12 mouse cellular contexts compared by ENCODE assay signal in the genomic region with DNA sequence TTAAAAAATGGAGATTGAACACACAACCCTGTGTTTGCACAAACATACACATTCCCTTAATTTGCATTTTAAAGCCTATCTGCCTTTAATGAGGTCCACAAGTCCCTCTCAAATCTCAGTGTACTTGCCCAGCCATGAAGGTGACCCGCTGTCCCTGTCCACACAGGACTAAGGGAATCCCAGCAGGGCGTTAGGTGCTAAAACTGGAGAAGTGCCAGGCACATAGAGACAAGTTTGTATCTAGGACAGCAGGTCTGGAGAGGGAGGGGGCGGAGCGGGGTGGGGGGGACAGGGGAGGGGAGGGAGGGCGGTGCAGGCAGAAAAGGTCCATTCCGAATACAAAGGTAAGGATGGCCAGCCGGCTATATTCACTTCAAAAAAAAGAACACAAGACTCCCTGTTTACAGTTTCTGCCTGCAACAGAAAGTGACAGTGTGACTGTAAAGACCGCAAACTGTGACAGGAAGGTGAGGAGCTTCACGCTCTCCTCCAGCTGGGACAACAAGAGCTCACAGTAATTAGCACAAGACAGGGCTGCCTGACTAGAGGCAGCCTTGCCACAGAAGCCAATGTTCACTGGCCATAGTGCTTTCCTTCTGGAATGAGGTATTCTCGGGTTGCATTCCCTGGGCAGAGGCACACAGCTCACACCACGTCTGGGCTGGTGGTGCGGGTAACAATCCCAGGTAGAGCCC. TPM values are rescaled to one million over a fixed set of nuclear protein-coding genes. Genes with fewer than 3 reads are reported as not detected.
DNase-seq lines count a peak whose midpoint lies in the region; ATAC-seq lines count a peak whose summit lies in the region.
"Had no signal": no experiment of that assay in that cellular context is flagged by ENCODE, and none has a peak within 500 bp of the region (broad histone marks: within the 10 kb centered on the region; RNA-seq: fewer than 3 reads in every experiment).

No protein-coding gene starts in this region.

- H3K27me3 ChIP-seq in hindbrain, embryonic 16.5 days (replicated peaks; ENCODE audit: control insufficient read depth, insufficient read depth, low read length), result no peaks in the 10 kb centered on the region
- peaks cover 12% of the 10 kb centered on the region; the same call in 1 of the 2 replicates for H3K27me3 ChIP-seq in hindbrain, embryonic 13.5 days
- H3K27me3 ChIP-seq in embryonic facial prominence, embryonic 11.5 days (ENCODE audit: control insufficient read depth, insufficient read depth, low read length), result no peaks in the 10 kb centered on the region
- H3K27me3 ChIP-seq in forebrain, embryonic 16.5 days (replicated peaks; ENCODE audit: control insufficient read depth, insufficient read depth, low read length), result peaks cover 5% of the 10 kb centered on the region; the same call in 1 of the 2 replicates

- peak; percentile 37 for DNase-seq in R1 (ENCODE audit: low read depth, low spot score)
- peak; percentile 30 for DNase-seq in embryonic facial prominence, embryonic 11.5 days (ENCODE audit: low spot score)
- peak; percentile 55 for DNase-seq in kidney, adult 18-20 months
- DNase-seq in right cerebral cortex, postnatal 10 days (ENCODE audit: low spot score in 2 of 2), result no peak
- DNase-seq: cerebellum, adult 8-10 months; thymus, postnatal 14 days had no signal

- H3K4me3 ChIP-seq in hindbrain, embryonic 16.5 days (ENCODE audit: low read length), result no peak overlapping the region
- no peak overlapping the region for H3K4me3 ChIP-seq in hindbrain, embryonic 13.5 days
- no peak overlapping the region for H3K4me3 ChIP-seq in embryonic facial prominence, embryonic 11.5 days (ENCODE audit: low read depth, low read length)
- H3K4me3 ChIP-seq in forebrain, embryonic 16.5 days (replicated peaks; ENCODE audit: low read length), result no peak overlapping the region
- H3K4me3 ChIP-seq: erythroblast, embryonic 14.5 days; heart, adult 2 months had no signal

- H3K27ac ChIP-seq in hindbrain, embryonic 16.5 days (ENCODE audit: low read depth, low read length), result no peak overlapping the region
- H3K27ac ChIP-seq in hindbrain, embryonic 13.5 days, result no peak overlapping the region
- H3K27ac ChIP-seq in embryonic facial prominence, embryonic 11.5 days (replicated peaks; ENCODE audit: low read depth, low read length), result no peak overlapping the region
- H3K27ac ChIP-seq in forebrain, embryonic 16.5 days (ENCODE audit: low read length), result no peak overlapping the region
- H3K27ac ChIP-seq: heart, adult 2 months had no signal

- no peaks in the 10 kb centered on the region for H3K9me3 ChIP-seq in hindbrain, embryonic 16.5 days (ENCODE audit: control insufficient read depth, low read length)
- no peaks in the 10 kb centered on the region for H3K9me3 ChIP-seq in hindbrain, embryonic 13.5 days
- H3K9me3 ChIP-seq in embryonic facial prominence, embryonic 11.5 days (replicated peaks; ENCODE audit: control insufficient read depth, low read length), result no peaks in the 10 kb centered on the region
- no peaks in the 10 kb centered on the region for H3K9me3 ChIP-seq in forebrain, embryonic 16.5 days (ENCODE audit: control insufficient read depth, low read length)

- peaks cover 4% of the 10 kb centered on the region; the same call in 1 of the 2 replicates for H3K4me1 ChIP-seq in hindbrain, embryonic 16.5 days (ENCODE audit: control insufficient read depth, insufficient read depth, low read depth, low read length)
- H3K4me1 ChIP-seq in hindbrain, embryonic 13.5 days (replicated peaks), result peaks cover 20% of the 10 kb centered on the region
- peaks cover 5% of the 10 kb centered on the region; the same call in 1 of the 2 replicates for H3K4me1 ChIP-seq in embryonic facial prominence, embryonic 11.5 days (ENCODE audit: control insufficient read depth, insufficient read depth, low read length)
- 0 out of 2 replicates have a peak, but pooled peaks cover 7% of the 10 kb centered on the region for H3K4me1 ChIP-seq in forebrain, embryonic 16.5 days (replicated peaks; ENCODE audit: control insufficient read depth, insufficient read depth, low read length)

- no peaks in the 10 kb centered on the region for H3K36me3 ChIP-seq in hindbrain, embryonic 16.5 days (ENCODE audit: control insufficient read depth, insufficient read depth, low read length)
- H3K36me3 ChIP-seq in hindbrain, embryonic 13.5 days, result no peaks in the 10 kb centered on the region
- H3K36me3 ChIP-seq in embryonic facial prominence, embryonic 11.5 days (replicated peaks; ENCODE audit: control insufficient read depth, insufficient read depth, low read depth, low read length), result no peaks in the 10 kb centered on the region
- H3K36me3 ChIP-seq in forebrain, embryonic 16.5 days (ENCODE audit: control insufficient read depth, insufficient read depth), result no peaks in the 10 kb centered on the region

- WGBS in hindbrain, embryonic 16.5 days, result 23% methylated on average over 12 of the region's 12 CpGs
- WGBS in hindbrain, embryonic 13.5 days, result 19% methylated on average over 12 of the region's 12 CpGs
- WGBS in embryonic facial prominence, embryonic 11.5 days, result 19% methylated on average over 11 of the region's 12 CpGs
- 12% methylated on average over 12 of the region's 12 CpGs for WGBS in forebrain, embryonic 16.5 days

- H3K9ac ChIP-seq in hindbrain, embryonic 16.5 days (ENCODE audit: low read depth, low read length), result 0 out of 2 replicates have a peak overlapping the region, but pooled peaks have one; percentile 13
- H3K9ac ChIP-seq in hindbrain, embryonic 13.5 days, result no peak overlapping the region
- no peak overlapping the region; the same call in 1 of the 2 replicates for H3K9ac ChIP-seq in embryonic facial prominence, embryonic 11.5 days (replicated peaks; ENCODE audit: low read length)
- H3K9ac ChIP-seq in forebrain, embryonic 16.5 days (replicated peaks; ENCODE audit: low read depth, low read length), result no peak overlapping the region

- H3K4me2 ChIP-seq in hindbrain, embryonic 16.5 days (ENCODE audit: low read length), result no peak overlapping the region
- no peak overlapping the region for H3K4me2 ChIP-seq in hindbrain, embryonic 13.5 days
- H3K4me2 ChIP-seq in embryonic facial prominence, embryonic 11.5 days (ENCODE audit: low read depth, low read length), result no peak overlapping the region
- no peak overlapping the region for H3K4me2 ChIP-seq in forebrain, embryonic 16.5 days (ENCODE audit: low read length)

- no peak for ATAC-seq in hindbrain, embryonic 16.5 days
- no peak for ATAC-seq in hindbrain, embryonic 13.5 days (ENCODE audit: low FRiP score)
- no peak for ATAC-seq in embryonic facial prominence, embryonic 11.5 days (replicated peaks; ENCODE audit: insufficient number of reproducible peaks, low FRiP score, low TSS enrichment, low read depth)
- ATAC-seq in erythroid progenitor cell, adult 5-6 weeks (replicated peaks; ENCODE audit: low FRiP score, poor library complexity, severe bottlenecking), result no peak
- ATAC-seq in forebrain, embryonic 16.5 days, result no peak

RNA-seq across cellular contexts. Expression of a gene that starts 47.6 kb away (rescaled TPM):
- 1.2 TPM in 2 replicates for polyA plus RNA-seq in hindbrain, embryonic 16.5 days (2015; fragmentation: Nextera tagmentation; extraction: Ambion mirVana)
- polyA plus RNA-seq in hindbrain, embryonic 13.5 days (2015; fragmentation: Nextera tagmentation; extraction: Ambion mirVana), result 1.2 and 2.1 TPM in 2 replicates
- polyA plus RNA-seq in embryonic facial prominence, embryonic 11.5 days (2014; fragmentation: Nextera tagmentation; extraction: Ambion mirVana), result 3.8 and 4.1 TPM in 2 replicates
- not detected in 2 replicates for total RNA-seq in erythroid progenitor cell, adult 5-6 weeks (2015; ENCODE audit: low replicate concordance)
- not detected in 2 replicates for total RNA-seq in erythroid progenitor cell, adult 5-6 weeks (2017; ENCODE audit: low replicate concordance)
- 0.71 and 0.84 TPM in 2 replicates for polyA plus RNA-seq in forebrain, embryonic 16.5 days (2015; fragmentation: Nextera tagmentation; extraction: Ambion mirVana)

Comparison
In these comparisons a context has a peak if more than half of its experiments do, and no peak if none do; other contexts are left out.
1. DNase-seq: peak in R1 (single experiment), embryonic facial prominence, embryonic 11.5 days (single experiment) and kidney, adult 18-20 months (single experiment); none in right cerebral cortex, postnatal 10 days (0 of 2).